Mouse (Mus musculus): ENCODE results near the gene Reep1. TPM values are rescaled to one million over a fixed set of nuclear protein-coding genes. Genes with fewer than 3 reads are reported as not detected.
A peak's percentile ranks its signal among the peaks of the same experiment; 100 is the strongest.

Gene Reep1
- polyA plus RNA-seq, 1 experiment from 2014 or later: 285 TPM

DNA sequence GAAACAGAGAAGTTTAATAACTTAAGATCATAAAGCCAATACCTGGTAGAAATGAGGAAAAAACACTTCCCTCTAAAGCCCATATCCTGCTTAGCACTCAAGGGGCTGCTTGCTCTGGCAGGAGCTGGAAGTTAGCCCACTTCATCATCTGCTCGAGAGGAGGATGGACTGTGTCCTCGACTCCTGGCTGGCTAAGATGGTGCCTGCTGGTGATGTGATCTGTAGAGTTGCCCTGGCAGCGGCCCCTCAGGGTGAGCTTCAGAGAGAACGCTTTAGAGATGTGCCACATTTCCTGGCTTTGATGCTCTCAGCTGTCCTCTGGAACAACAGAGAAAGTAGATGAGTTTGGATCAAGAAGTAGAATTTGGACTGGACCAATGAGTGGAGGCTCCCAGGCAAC lies 31.2 kb downstream of the Reep1 start:
- Histone ChIP-seq H3K36me3 (no peaks in the 10 kb centered on the region), H3K27me3 (replicated peaks) (no peaks in the 10 kb centered on the region), H3K9me3 (replicated peaks) (no peaks in the 10 kb centered on the region), H3K9ac (replicated peaks) (no peak overlapping the region), H3K4me3 (replicated peaks) (no peak overlapping the region), H3K4me2 (no peak overlapping the region), H3K27ac (replicated peaks) (no peak overlapping the region), H3K4me1 (peaks cover 67% of the 10 kb centered on the region)
- 58% methylated on average over 4 of the region's 4 CpGs for WGBS
- no peak for ATAC-seq (ENCODE audit: low FRiP score)

DNA sequence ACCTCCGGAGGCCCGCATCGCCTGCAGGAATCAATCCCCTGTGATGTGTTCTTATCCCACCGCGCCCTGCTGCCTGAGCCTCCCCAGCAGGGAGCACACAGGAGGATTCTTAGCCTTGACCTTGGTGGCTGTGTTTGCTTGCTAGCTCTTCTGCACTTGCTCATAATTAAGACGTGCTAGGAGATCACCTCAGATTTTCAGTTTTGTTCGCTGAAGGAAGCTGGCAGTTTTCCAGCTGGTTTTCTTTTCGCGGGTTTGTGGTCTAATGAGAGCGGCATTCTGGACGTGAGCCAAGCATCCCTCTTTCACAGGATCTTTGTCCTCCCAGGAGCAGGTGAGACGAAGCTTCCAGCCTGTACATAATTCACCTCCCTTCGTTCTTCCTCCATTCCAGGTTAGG lies 33.6 kb downstream of the Reep1 start:
- no peak overlapping the region for H3K4me3 ChIP-seq (replicated peaks)
- no peaks in the 10 kb centered on the region for H3K36me3 ChIP-seq
- peaks cover 55% of the 10 kb centered on the region for H3K4me1 ChIP-seq
- no peaks in the 10 kb centered on the region for H3K9me3 ChIP-seq (replicated peaks)
- peak overlapping the region; percentile 77 for H3K27ac ChIP-seq (replicated peaks)
- H3K27me3 ChIP-seq (replicated peaks): no peaks in the 10 kb centered on the region
- H3K9ac ChIP-seq (replicated peaks): 0 out of 2 replicates have a peak overlapping the region, but pooled peaks have one; percentile 6
- peak overlapping the region; percentile 22 for H3K4me2 ChIP-seq
- WGBS: 27% methylated on average over 13 of the region's 13 CpGs
- no peak for ATAC-seq (ENCODE audit: low FRiP score)

- Histone ChIP-seq H3K9me3 (replicated peaks) (no peaks in the 10 kb centered on the region), H3K4me3 (replicated peaks) (no peak overlapping the region), H3K36me3 (no peaks in the 10 kb centered on the region), H3K27me3 (replicated peaks) (no peaks in the 10 kb centered on the region), H3K4me1 (peaks cover 48% of the 10 kb centered on the region), H3K27ac (replicated peaks) (no peak overlapping the region), H3K4me2 (no peak overlapping the region), H3K9ac (replicated peaks) (no peak overlapping the region)
- ATAC-seq (ENCODE audit: low FRiP score): no peak
- 86% methylated on average over 6 of the region's 6 CpGs for WGBS
These were observed 34.8 kb downstream of the Reep1 start for GRCm38 (mm10) chr6:71741998-71742636.

GRCm38 (mm10) chr6:71744934-71745333 lies 37.6 kb downstream of the Reep1 start:
- H3K4me3 ChIP-seq (replicated peaks): no peak overlapping the region
- WGBS: 79% methylated on average over 6 of the region's 6 CpGs

DNA sequence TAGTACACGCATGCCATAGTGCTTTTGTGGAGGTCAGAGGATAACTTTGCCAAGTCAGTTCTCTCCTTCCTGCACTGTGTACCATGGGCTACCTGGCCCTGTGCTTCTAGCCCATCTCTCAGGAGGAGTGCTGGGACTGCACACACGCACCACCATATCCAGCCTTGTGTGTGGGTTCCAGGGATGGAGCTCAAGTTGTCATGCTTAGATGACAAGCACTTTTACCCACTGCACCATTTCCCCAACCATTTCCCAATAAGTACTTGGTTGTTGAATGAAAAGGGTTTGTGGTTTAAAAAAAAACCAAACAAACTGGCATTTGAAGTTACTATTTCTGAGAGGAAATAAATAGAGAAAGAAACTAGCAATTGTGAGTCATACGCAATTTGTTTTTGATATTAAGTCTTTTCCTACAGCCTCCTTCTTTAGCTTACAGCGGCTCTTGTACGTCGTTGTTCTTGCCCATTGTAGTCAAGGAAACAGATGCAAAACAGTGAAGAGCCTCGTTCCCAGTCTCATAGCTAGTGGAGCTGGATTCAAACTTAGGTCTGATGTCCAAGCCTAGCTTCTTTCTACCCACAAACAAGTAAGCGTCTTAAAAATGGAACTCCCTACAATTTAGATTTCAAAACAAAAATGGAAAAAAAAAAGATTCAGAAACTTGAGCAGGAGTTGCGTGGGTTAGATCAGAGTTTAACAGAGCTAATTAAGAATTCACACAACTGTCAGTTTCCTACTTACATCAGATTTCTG lies 38.3 kb downstream of the Reep1 start:
- Histone ChIP-seq H3K27ac (replicated peaks) (no peak overlapping the region), H3K27me3 (replicated peaks) (no peaks in the 10 kb centered on the region), H3K4me1 (peaks cover 16% of the 10 kb centered on the region), H3K9me3 (replicated peaks) (no peaks in the 10 kb centered on the region), H3K4me2 (no peak overlapping the region), H3K4me3 (replicated peaks) (no peak overlapping the region), H3K36me3 (no peaks in the 10 kb centered on the region), H3K9ac (replicated peaks) (no peak overlapping the region)
- ATAC-seq (ENCODE audit: low FRiP score): no peak
- 85% methylated on average over 9 of the region's 9 CpGs for WGBS

More at GRCm38 (mm10) chr6:71744934-71745333, 37.6 kb downstream of the Reep1 start:
- no peaks in the 10 kb centered on the region for H3K36me3 ChIP-seq
- H3K9ac ChIP-seq (replicated peaks): no peak overlapping the region
- no peak overlapping the region for H3K4me2 ChIP-seq
- H3K9me3 ChIP-seq (replicated peaks): no peaks in the 10 kb centered on the region
- no peak for ATAC-seq (ENCODE audit: low FRiP score)
- peaks cover 24% of the 10 kb centered on the region for H3K4me1 ChIP-seq
- no peak overlapping the region for H3K27ac ChIP-seq (replicated peaks)
- H3K27me3 ChIP-seq (replicated peaks): no peaks in the 10 kb centered on the region

GRCm38 (mm10) chr6:71746246-71746645 lies 38.9 kb downstream of the Reep1 start:
- H3K36me3 ChIP-seq: no peaks in the 10 kb centered on the region
- H3K9ac ChIP-seq (replicated peaks): no peak overlapping the region
- H3K27ac ChIP-seq (replicated peaks): no peak overlapping the region
- 52% methylated on average over 1 of the region's 1 CpGs for WGBS
- peaks cover 11% of the 10 kb centered on the region for H3K4me1 ChIP-seq
- no peak overlapping the region for H3K4me2 ChIP-seq
- no peak overlapping the region for H3K4me3 ChIP-seq (replicated peaks)
- H3K9me3 ChIP-seq (replicated peaks): no peaks in the 10 kb centered on the region
- H3K27me3 ChIP-seq (replicated peaks): no peaks in the 10 kb centered on the region
- ATAC-seq (ENCODE audit: low FRiP score): no peak

- Histone ChIP-seq H3K4me1 (peaks cover 7% of the 10 kb centered on the region), H3K9ac (replicated peaks) (no peak overlapping the region), H3K4me2 (no peak overlapping the region), H3K4me3 (replicated peaks) (no peak overlapping the region), H3K27me3 (replicated peaks) (no peaks in the 10 kb centered on the region), H3K9me3 (replicated peaks) (no peaks in the 10 kb centered on the region), H3K36me3 (no peaks in the 10 kb centered on the region), H3K27ac (replicated peaks) (no peak overlapping the region)
- WGBS: 89% methylated on average over 8 of the region's 8 CpGs
- ATAC-seq (ENCODE audit: low FRiP score): no peak
These were observed 39.5 kb downstream of the Reep1 start for GRCm38 (mm10) chr6:71746846-71747245.

- Histone ChIP-seq H3K9me3 (replicated peaks) (no peaks in the 10 kb centered on the region), H3K9ac (replicated peaks) (no peak overlapping the region), H3K27me3 (replicated peaks) (no peaks in the 10 kb centered on the region), H3K4me2 (no peak overlapping the region), H3K27ac (replicated peaks) (no peak overlapping the region), H3K36me3 (peaks cover under 1% of the 10 kb centered on the region; the same call in 1 of the 2 replicates), H3K4me1 (peaks cover 16% of the 10 kb centered on the region), H3K4me3 (replicated peaks) (no peak overlapping the region)
- ATAC-seq (ENCODE audit: low FRiP score): no peak
- WGBS: 80% methylated on average over 2 of the region's 2 CpGs
These were observed 44.2 kb downstream of the Reep1 start for GRCm38 (mm10) chr6:71751602-71752001.

- Histone ChIP-seq H3K9me3 (replicated peaks) (no peaks in the 10 kb centered on the region), H3K4me2 (no peak overlapping the region), H3K4me1 (peaks cover 24% of the 10 kb centered on the region), H3K9ac (replicated peaks) (no peak overlapping the region), H3K27me3 (replicated peaks) (no peaks in the 10 kb centered on the region), H3K27ac (replicated peaks) (0 out of 2 replicates have a peak overlapping the region, but pooled peaks have one; percentile 15), H3K36me3 (peaks cover 14% of the 10 kb centered on the region), H3K4me3 (replicated peaks) (no peak overlapping the region)
- WGBS: 60% methylated on average over 7 of the region's 7 CpGs
- ATAC-seq (ENCODE audit: low FRiP score): no peak
These were observed 45.6 kb downstream of the Reep1 start for GRCm38 (mm10) chr6:71752791-71753464.

DNA sequence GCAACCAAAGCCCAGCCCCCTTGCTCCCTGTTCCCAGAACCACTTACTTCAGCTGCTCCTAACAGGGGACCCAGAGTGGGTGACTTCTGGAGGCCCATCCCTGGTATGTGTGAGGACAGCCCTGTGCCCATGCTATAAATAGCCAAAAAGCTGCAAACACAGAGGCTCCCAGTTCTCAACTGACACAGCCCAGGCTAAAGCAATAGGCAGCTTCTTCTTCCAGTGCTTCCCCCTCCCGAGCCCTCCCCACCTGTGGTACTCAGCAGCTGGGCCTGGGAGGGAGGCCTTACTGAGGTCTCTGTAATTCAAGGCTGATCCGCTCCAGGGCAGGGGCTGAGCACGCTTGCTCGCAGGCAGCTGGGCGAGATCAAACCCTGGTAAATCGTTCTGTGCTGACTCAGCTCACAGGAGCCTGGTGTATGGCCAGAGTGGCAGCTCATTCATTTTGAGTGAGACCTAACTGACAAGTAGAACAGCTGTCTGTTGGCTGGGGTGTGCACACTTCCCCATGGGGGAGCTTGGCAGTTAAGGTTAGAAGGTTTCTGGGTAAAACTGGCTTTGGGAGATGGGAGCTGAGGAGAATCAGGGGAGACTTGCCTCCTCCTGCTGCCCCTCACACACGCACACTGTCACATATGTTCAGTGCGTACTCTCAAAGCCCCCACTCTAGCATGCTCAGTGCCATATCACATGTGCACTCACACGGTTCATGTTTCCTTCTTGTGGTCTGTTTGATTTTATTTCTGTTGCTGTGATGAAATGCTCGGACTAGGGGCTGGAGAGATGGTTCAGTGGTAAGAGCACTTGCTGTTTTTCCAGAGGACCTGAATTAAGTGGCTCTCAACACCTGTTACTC lies 49.9 kb downstream of the Reep1 start:
- Histone ChIP-seq H3K9ac (replicated peaks) (no peak overlapping the region), H3K4me3 (replicated peaks) (no peak overlapping the region), H3K36me3 (peaks cover 36% of the 10 kb centered on the region), H3K27ac (replicated peaks) (no peak overlapping the region; the same call in 1 of the 2 replicates), H3K9me3 (replicated peaks) (no peaks in the 10 kb centered on the region), H3K4me2 (no peak overlapping the region), H3K4me1 (peaks cover 22% of the 10 kb centered on the region), H3K27me3 (replicated peaks) (no peaks in the 10 kb centered on the region)
- peak; percentile 30 for ATAC-seq (ENCODE audit: low FRiP score)
- WGBS: 63% methylated on average over 10 of the region's 10 CpGs

DNA sequence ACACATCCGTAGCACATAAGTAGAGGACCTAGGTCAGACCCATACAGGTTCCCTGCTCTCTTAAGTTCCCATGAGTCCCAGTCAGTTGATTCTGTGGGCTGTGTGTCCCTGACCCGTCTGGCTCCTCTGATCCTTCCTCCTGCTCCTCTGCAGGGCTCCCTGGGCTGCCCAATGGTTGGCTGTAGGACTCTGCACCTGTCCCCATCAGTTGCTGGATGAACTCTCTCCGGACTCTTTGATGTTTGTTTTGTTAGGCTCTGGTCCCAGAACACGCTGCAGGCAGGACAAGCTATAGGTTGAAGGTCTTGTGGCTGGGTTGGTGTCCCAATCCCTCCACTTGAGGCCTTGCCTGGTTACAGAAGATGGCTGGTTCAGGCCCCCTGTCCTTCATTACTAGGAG lies 51.4 kb downstream of the Reep1 start:
- ATAC-seq (ENCODE audit: low FRiP score): no peak
- no peaks in the 10 kb centered on the region for H3K27me3 ChIP-seq (replicated peaks)
- no peak overlapping the region for H3K27ac ChIP-seq (replicated peaks)
- no peaks in the 10 kb centered on the region for H3K9me3 ChIP-seq (replicated peaks)
- H3K4me2 ChIP-seq: no peak overlapping the region
- WGBS: 91% methylated on average over 4 of the region's 4 CpGs
- peaks cover 10% of the 10 kb centered on the region for H3K4me1 ChIP-seq
- H3K36me3 ChIP-seq: peaks cover 49% of the 10 kb centered on the region
- no peak overlapping the region for H3K9ac ChIP-seq (replicated peaks)
- no peak overlapping the region for H3K4me3 ChIP-seq (replicated peaks)

Data from neural tube, embryonic 15.5 days (tissue).